Mouse (Mus musculus): ENCODE results near the gene Mal. TPM values are rescaled to one million over a fixed set of nuclear protein-coding genes. Genes with fewer than 3 reads are reported as not detected.

Gene Mal
- polyA plus RNA-seq, 1 experiment from 2014 or later, result 2.0 TPM

- Histone ChIP-seq H3K4me3 (no peak overlapping the region), H3K4me2 (no peak overlapping the region), H3K27ac (replicated peaks) (no peak overlapping the region), H3K9me3 (no peaks in the 10 kb centered on the region), H3K4me1 (peaks cover 18% of the 10 kb centered on the region), H3K27me3 (replicated peaks) (peaks cover 78% of the 10 kb centered on the region), H3K36me3 (no peaks in the 10 kb centered on the region), H3K9ac (no peak overlapping the region)
- ATAC-seq (ENCODE audit: extremely low read depth, insufficient number of reproducible peaks, low FRiP score, low TSS enrichment), result no peak
- WGBS, result 68% methylated on average over 5 of the region's 5 CpGs
Observed at GRCm38 (mm10) chr2:127651601-127652000, 4.9 kb downstream of the Mal start.

- H3K4me2 ChIP-seq, result no peak overlapping the region
- WGBS, result 52% methylated on average over 5 of the region's 5 CpGs
- H3K36me3 ChIP-seq, result no peaks in the 10 kb centered on the region
- no peak overlapping the region for H3K27ac ChIP-seq (replicated peaks)
- no peak for ATAC-seq (ENCODE audit: extremely low read depth, insufficient number of reproducible peaks, low FRiP score, low TSS enrichment)
- H3K4me1 ChIP-seq, result peaks cover 6% of the 10 kb centered on the region; the same call in 1 of the 2 replicates
- H3K27me3 ChIP-seq (replicated peaks), result peaks cover 65% of the 10 kb centered on the region
- H3K4me3 ChIP-seq, result no peak overlapping the region
- no peaks in the 10 kb centered on the region for H3K9me3 ChIP-seq
- H3K9ac ChIP-seq, result no peak overlapping the region
Observed at GRCm38 (mm10) chr2:127649921-127650320, 6.6 kb downstream of the Mal start.

- peaks cover 51% of the 10 kb centered on the region for H3K27me3 ChIP-seq (replicated peaks)
- H3K4me1 ChIP-seq, result peaks cover 6% of the 10 kb centered on the region
- H3K27ac ChIP-seq (replicated peaks), result no peak overlapping the region
- no peaks in the 10 kb centered on the region for H3K36me3 ChIP-seq
- H3K9me3 ChIP-seq, result no peaks in the 10 kb centered on the region
- no peak overlapping the region for H3K4me2 ChIP-seq
- no peak for ATAC-seq (ENCODE audit: extremely low read depth, insufficient number of reproducible peaks, low FRiP score, low TSS enrichment)
- no peak overlapping the region for H3K4me3 ChIP-seq
- no peak overlapping the region for H3K9ac ChIP-seq
- 88% methylated on average over 6 of the region's 6 CpGs for WGBS
Observed at GRCm38 (mm10) chr2:127648145-127648544, 8.3 kb downstream of the Mal start.

- 56% methylated on average over 5 of the region's 5 CpGs for WGBS
- no peak overlapping the region for H3K4me2 ChIP-seq
Observed at GRCm38 (mm10) chr2:127646875-127647274, 9.6 kb downstream of the Mal start.

GRCm38 (mm10) chr2:127643728-127644704 is 12.5 kb downstream of the Mal start:
- ATAC-seq (ENCODE audit: extremely low read depth, insufficient number of reproducible peaks, low FRiP score, low TSS enrichment), result no peak
- Histone ChIP-seq H3K4me2 (no peak overlapping the region), H3K36me3 (no peaks in the 10 kb centered on the region), H3K27me3 (replicated peaks) (peaks cover 14% of the 10 kb centered on the region; the same call in 1 of the 2 replicates), H3K4me3 (no peak overlapping the region), H3K4me1 (peaks cover 6% of the 10 kb centered on the region), H3K27ac (replicated peaks) (no peak overlapping the region), H3K9me3 (no peaks in the 10 kb centered on the region), H3K9ac (no peak overlapping the region)
- WGBS, result 54% methylated on average over 19 of the region's 19 CpGs

More at GRCm38 (mm10) chr2:127646875-127647274, 9.6 kb downstream of the Mal start:
- H3K27ac ChIP-seq (replicated peaks), result no peak overlapping the region
- no peak overlapping the region for H3K9ac ChIP-seq
- H3K4me3 ChIP-seq, result no peak overlapping the region
- no peak for ATAC-seq (ENCODE audit: extremely low read depth, insufficient number of reproducible peaks, low FRiP score, low TSS enrichment)
- H3K9me3 ChIP-seq, result no peaks in the 10 kb centered on the region
- H3K27me3 ChIP-seq (replicated peaks), result peaks cover 39% of the 10 kb centered on the region
- peaks cover 6% of the 10 kb centered on the region for H3K4me1 ChIP-seq
- H3K36me3 ChIP-seq, result no peaks in the 10 kb centered on the region

GRCm38 (mm10) chr2:127638973-127639372 is 17.5 kb downstream of the Mal start:
- H3K27ac ChIP-seq (replicated peaks), result no peak overlapping the region
- no peak for ATAC-seq (ENCODE audit: extremely low read depth, insufficient number of reproducible peaks, low FRiP score, low TSS enrichment)
- no peaks in the 10 kb centered on the region for H3K36me3 ChIP-seq
- peaks cover 13% of the 10 kb centered on the region for H3K27me3 ChIP-seq (replicated peaks)
- no peaks in the 10 kb centered on the region for H3K9me3 ChIP-seq
- no peak overlapping the region for H3K4me2 ChIP-seq
- H3K9ac ChIP-seq, result no peak overlapping the region
- no peaks in the 10 kb centered on the region for H3K4me1 ChIP-seq
- 66% methylated on average over 9 of the region's 9 CpGs for WGBS
- H3K4me3 ChIP-seq, result no peak overlapping the region

GRCm38 (mm10) chr2:127635581-127635980 is 20.9 kb downstream of the Mal start:
- 64% methylated on average over 6 of the region's 6 CpGs for WGBS
- Histone ChIP-seq H3K4me1 (no peaks in the 10 kb centered on the region), H3K27ac (replicated peaks) (no peak overlapping the region), H3K4me2 (no peak overlapping the region), H3K4me3 (no peak overlapping the region), H3K27me3 (replicated peaks) (peaks cover 18% of the 10 kb centered on the region; the same call in 1 of the 2 replicates), H3K9me3 (no peaks in the 10 kb centered on the region), H3K36me3 (no peaks in the 10 kb centered on the region), H3K9ac (no peak overlapping the region)
- no peak for ATAC-seq (ENCODE audit: extremely low read depth, insufficient number of reproducible peaks, low FRiP score, low TSS enrichment)

GRCm38 (mm10) chr2:127632601-127633000 is 23.9 kb downstream of the Mal start:
- no peak overlapping the region for H3K9ac ChIP-seq
- no peak overlapping the region for H3K27ac ChIP-seq (replicated peaks)
- no peak overlapping the region for H3K4me3 ChIP-seq
- no peak overlapping the region for H3K4me2 ChIP-seq
- WGBS, result 54% methylated on average over 2 of the region's 2 CpGs
- H3K27me3 ChIP-seq (replicated peaks), result peaks cover 12% of the 10 kb centered on the region; the same call in 1 of the 2 replicates
- no peak for ATAC-seq (ENCODE audit: extremely low read depth, insufficient number of reproducible peaks, low FRiP score, low TSS enrichment)
- H3K9me3 ChIP-seq, result no peaks in the 10 kb centered on the region
- no peaks in the 10 kb centered on the region for H3K36me3 ChIP-seq
- no peaks in the 10 kb centered on the region for H3K4me1 ChIP-seq

GRCm38 (mm10) chr2:127627990-127628570 is 28.4 kb downstream of the Mal start:
- Histone ChIP-seq H3K9ac (no peak overlapping the region), H3K4me1 (no peaks in the 10 kb centered on the region), H3K27me3 (replicated peaks) (0 out of 2 replicates have a peak, but pooled peaks cover 7% of the 10 kb centered on the region), H3K4me3 (no peak overlapping the region), H3K9me3 (no peaks in the 10 kb centered on the region), H3K4me2 (no peak overlapping the region), H3K27ac (replicated peaks) (no peak overlapping the region), H3K36me3 (no peaks in the 10 kb centered on the region)
- WGBS, result 74% methylated on average over 6 of the region's 6 CpGs
- no peak for ATAC-seq (ENCODE audit: extremely low read depth, insufficient number of reproducible peaks, low FRiP score, low TSS enrichment)

- Histone ChIP-seq H3K4me1 (no peaks in the 10 kb centered on the region), H3K9ac (no peak overlapping the region), H3K27ac (replicated peaks) (no peak overlapping the region), H3K4me3 (no peak overlapping the region), H3K36me3 (no peaks in the 10 kb centered on the region), H3K27me3 (replicated peaks) (0 out of 2 replicates have a peak, but pooled peaks cover 7% of the 10 kb centered on the region), H3K9me3 (no peaks in the 10 kb centered on the region), H3K4me2 (no peak overlapping the region)
- 65% methylated on average over 6 of the region's 6 CpGs for WGBS
- no peak for ATAC-seq (ENCODE audit: extremely low read depth, insufficient number of reproducible peaks, low FRiP score, low TSS enrichment)
Observed at GRCm38 (mm10) chr2:127627354-127627753, 29.1 kb downstream of the Mal start.

- no peaks in the 10 kb centered on the region for H3K4me1 ChIP-seq
- H3K9ac ChIP-seq, result no peak overlapping the region
- no peaks in the 10 kb centered on the region for H3K9me3 ChIP-seq
- no peak overlapping the region for H3K27ac ChIP-seq (replicated peaks)
- H3K4me3 ChIP-seq, result no peak overlapping the region
- H3K4me2 ChIP-seq, result no peak overlapping the region
- peaks cover 19% of the 10 kb centered on the region; the same call in 1 of the 2 replicates for H3K27me3 ChIP-seq (replicated peaks)
- ATAC-seq (ENCODE audit: extremely low read depth, insufficient number of reproducible peaks, low FRiP score, low TSS enrichment), result no peak
- WGBS, result 69% methylated on average over 5 of the region's 5 CpGs
- no peaks in the 10 kb centered on the region for H3K36me3 ChIP-seq
Observed at GRCm38 (mm10) chr2:127625659-127626058, 30.8 kb downstream of the Mal start.

All from heart, embryonic 13.5 days (tissue).